Mouse (Mus musculus) lung, postnatal 0 days (tissue): ENCODE measurements around the gene Mfap3. TPM values are rescaled to one million over a fixed set of nuclear protein-coding genes. Genes with fewer than 3 reads are reported as not detected.
"Not testable (repeated sequence)": the region's sequence is repeated elsewhere in the genome, so short reads cannot be mapped to it uniquely, and the experiment has no call there.

Experiments
- ATAC-seq: fragments of 200-750 bp; cut with Nextera tagmentation; 2 replicates; pipeline ENCODE4 v1.8.0; 2017; ENCODE audit warnings: moderate library complexity
- DNase-seq: peaks from one replicate; pipeline ENCODE4 v3.0.0-alpha.2; 2016; ENCODE audit warnings: low spot score
- H3K27ac ChIP-seq: fragments of 300-500 bp; sonication (generic); 2 replicates; pipeline ENCODE4 v1.5.1; 2014; ENCODE audit warnings: antibody characterized with exemption, mild to moderate bottlenecking, low read length, mixed read lengths
- H3K27me3 ChIP-seq: fragments of 300-500 bp; sonication (generic); replicated peaks from 2 replicates; pipeline ENCODE4 v1.6.1; 2014; ENCODE audit warnings: low read length, mixed read lengths; ENCODE audit not compliant: insufficient read depth
- H3K36me3 ChIP-seq: fragments of 300-500 bp; sonication (generic); 2 replicates; pipeline ENCODE4 v1.6.1; 2014; ENCODE audit warnings: low read length, mixed read lengths; ENCODE audit not compliant: insufficient read depth
- H3K4me1 ChIP-seq: fragments of 300-500 bp; sonication (generic); 2 replicates; pipeline ENCODE4 v1.6.1; 2014; ENCODE audit warnings: antibody characterized with exemption, low read depth, low read length, mixed read lengths; ENCODE audit not compliant: insufficient read depth
- H3K4me2 ChIP-seq: fragments of 300-500 bp; sonication (generic); replicated peaks from 2 replicates; pipeline ENCODE4 v1.6.1; 2014; ENCODE audit warnings: low read depth, mild to moderate bottlenecking, low read length, moderate library complexity, mixed read lengths
- H3K4me3 ChIP-seq: fragments of 300-500 bp; sonication (generic); 2 replicates; pipeline ENCODE4 v1.5.1; 2014; ENCODE audit warnings: low read depth, low read length
- H3K9ac ChIP-seq: fragments of 300-500 bp; sonication (generic); replicated peaks from 2 replicates; pipeline ENCODE4 v1.6.1; 2014; ENCODE audit warnings: low read depth, mild to moderate bottlenecking
- H3K9me3 ChIP-seq: fragments of 300-500 bp; sonication (generic); 2 replicates; pipeline ENCODE4 v1.6.1; 2016; ENCODE audit warnings: low read length, mixed read lengths
- CTCF ChIP-seq: IDR thresholded peaks from 2 replicates; pipeline ENCODE4 v1.5.1; 2016; ENCODE audit warnings: antibody characterized with exemption, mild to moderate bottlenecking
- EP300 ChIP-seq: IDR thresholded peaks from 2 replicates; pipeline ENCODE4 v1.6.1; 2016; ENCODE audit warnings: antibody characterized with exemption, mild to moderate bottlenecking, control low read depth
- WGBS: fragments of 180-500 bp; shearing (Covaris S2); extraction: QIAGEN DNeasy Blood & Tissue Kit; methylation state at CpG from one replicate; pipeline ENCODE4 v1.1.7; 2014; 5-methylcytosine and 5-hydroxymethylcytosine counted together
- polyA plus RNA-seq: library from polyadenylated mRNA; unstranded; fragments of >200 nt; fragmentation: Nextera tagmentation; extraction: Ambion mirVana; gene quantifications from 2 replicates; pipeline ENCODE4 v1.2.1, GENCODE M21; 2015

The Mfap3 gene
- polyA plus RNA-seq, 1 experiment from 2014 or later = 36.4 TPM

GRCm38 (mm10) chr11:57551016-57551415 lies 32.6 kb downstream of the Mfap3 start:
- ATAC-seq (no peak), DNase-seq (no peak)
- 78% methylated on average over 8 of the region's 8 CpGs for WGBS

DNA sequence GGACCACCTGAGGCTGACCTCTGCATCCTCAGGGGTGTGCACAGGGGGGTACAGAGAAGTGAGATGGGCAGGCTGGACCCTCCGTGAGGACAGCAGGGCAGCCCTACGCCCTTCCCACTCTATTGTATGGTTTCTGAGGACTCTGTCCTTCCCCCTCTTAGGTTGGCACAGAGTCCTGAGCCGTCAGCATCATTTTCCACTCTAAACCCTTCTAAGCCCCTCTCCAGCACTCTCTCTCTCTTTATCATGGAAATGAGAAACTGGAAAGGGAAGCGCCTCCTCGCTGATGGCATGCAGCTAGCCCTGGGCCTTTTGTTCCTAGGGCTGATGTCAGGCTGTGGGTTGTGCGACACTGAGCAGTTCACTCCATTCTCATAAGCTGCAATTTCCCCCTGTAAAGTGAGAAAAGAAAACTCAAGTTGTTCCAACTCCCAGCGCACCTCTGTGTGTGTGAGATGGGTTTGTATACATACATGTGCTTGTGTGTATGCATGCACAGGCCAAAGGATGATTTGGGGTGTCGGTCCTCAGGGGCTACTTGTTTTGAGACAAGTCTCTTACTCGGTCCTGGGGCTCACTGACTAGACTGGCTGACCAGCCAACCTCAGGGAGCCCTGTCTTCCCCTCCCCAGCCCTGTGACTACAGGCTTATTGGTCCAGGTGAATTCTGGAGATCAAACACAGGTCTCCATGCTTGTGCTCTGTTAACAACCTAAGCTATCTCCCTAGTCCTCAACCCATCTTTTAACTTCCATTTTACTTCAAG lies 34.7 kb downstream of the Mfap3 start:
- TF ChIP-seq EP300 (no peak), CTCF (no peak)
- H3K9ac ChIP-seq = no peak overlapping the region
- H3K4me1 ChIP-seq = no peaks in the 10 kb centered on the region
- ATAC-seq = no peak
- DNase-seq = no peak
- no peak overlapping the region for H3K27ac ChIP-seq
- no peaks in the 10 kb centered on the region for H3K27me3 ChIP-seq
- 67% methylated on average over 9 of the region's 9 CpGs for WGBS
- no peaks in the 10 kb centered on the region for H3K9me3 ChIP-seq
- no peak overlapping the region for H3K4me3 ChIP-seq
- no peaks in the 10 kb centered on the region for H3K36me3 ChIP-seq
- no peak overlapping the region for H3K4me2 ChIP-seq

More at GRCm38 (mm10) chr11:57551016-57551415, 32.6 kb downstream of the Mfap3 start:
- Histone ChIP-seq H3K4me1 (no peaks in the 10 kb centered on the region), H3K36me3 (no peaks in the 10 kb centered on the region), H3K4me2 (no peak overlapping the region), H3K9me3 (no peaks in the 10 kb centered on the region), H3K9ac (no peak overlapping the region), H3K27ac (no peak overlapping the region), H3K27me3 (no peaks in the 10 kb centered on the region), H3K4me3 (no peak overlapping the region)
- TF ChIP-seq EP300 (no peak), CTCF (no peak)

DNA sequence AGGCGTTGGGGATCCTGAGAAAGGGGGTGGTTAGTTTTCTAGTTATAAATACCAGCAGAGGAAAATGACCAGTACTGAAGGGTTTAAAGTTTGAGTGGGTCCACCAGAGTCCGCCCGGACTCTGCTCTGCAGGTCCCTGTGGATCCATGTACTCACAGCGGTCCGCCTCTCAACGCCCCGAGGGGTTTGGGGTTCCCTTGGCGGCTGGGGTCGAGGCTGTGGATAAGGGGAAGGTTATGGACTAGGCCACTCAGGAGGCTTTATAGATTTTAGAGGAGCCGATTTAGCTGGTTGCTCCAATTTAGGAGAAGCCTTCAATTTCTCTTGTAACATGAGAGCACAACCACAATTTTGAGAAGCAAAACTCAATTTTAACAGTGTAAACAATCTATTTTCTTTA lies 39.5 kb downstream of the Mfap3 start:
- not testable (repeated sequence) for H3K4me1 ChIP-seq, H3K36me3 ChIP-seq, H3K9me3 ChIP-seq, ATAC-seq, H3K4me3 ChIP-seq, H3K9ac ChIP-seq, H3K27ac ChIP-seq, H3K27me3 ChIP-seq, H3K4me2 ChIP-seq, DNase-seq
- WGBS = 97% methylated on average over 6 of the region's 10 CpGs

DNA sequence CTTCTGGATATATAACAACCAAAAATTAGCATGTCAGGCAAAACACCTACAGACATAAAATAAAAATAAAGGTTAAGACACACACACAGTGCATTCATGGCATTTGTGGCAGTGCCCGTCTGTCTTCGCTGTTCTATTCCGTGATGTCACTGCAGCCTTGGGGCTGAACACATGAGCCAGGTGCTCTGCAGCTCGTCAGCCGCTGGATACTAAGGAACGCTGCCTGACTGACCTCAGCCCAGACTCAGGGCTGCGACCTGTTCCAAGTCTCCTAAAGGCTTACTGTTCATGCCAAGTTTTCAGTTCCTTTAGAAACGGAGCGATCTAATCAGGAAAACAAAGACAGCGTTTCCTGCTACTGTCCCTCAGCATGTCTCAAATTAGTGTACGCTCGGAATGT lies 46.1 kb downstream of the Mfap3 start:
- Histone ChIP-seq H3K36me3 (no peaks in the 10 kb centered on the region), H3K27ac (no peak overlapping the region), H3K27me3 (0 out of 2 replicates have a peak, but pooled peaks cover 3% of the 10 kb centered on the region), H3K9ac (no peak overlapping the region), H3K4me1 (no peaks in the 10 kb centered on the region), H3K9me3 (peaks cover 3% of the 10 kb centered on the region; the same call in 1 of the 2 replicates), H3K4me2 (no peak overlapping the region), H3K4me3 (no peak overlapping the region)
- 0 out of 2 replicates have a peak, but pooled peaks have one; percentile 25 for TF ChIP-seq EP300
- no peak for TF ChIP-seq CTCF
- WGBS = 56% methylated on average over 12 of the region's 12 CpGs
- ATAC-seq (no peak), DNase-seq (peak; percentile 50)

DNA sequence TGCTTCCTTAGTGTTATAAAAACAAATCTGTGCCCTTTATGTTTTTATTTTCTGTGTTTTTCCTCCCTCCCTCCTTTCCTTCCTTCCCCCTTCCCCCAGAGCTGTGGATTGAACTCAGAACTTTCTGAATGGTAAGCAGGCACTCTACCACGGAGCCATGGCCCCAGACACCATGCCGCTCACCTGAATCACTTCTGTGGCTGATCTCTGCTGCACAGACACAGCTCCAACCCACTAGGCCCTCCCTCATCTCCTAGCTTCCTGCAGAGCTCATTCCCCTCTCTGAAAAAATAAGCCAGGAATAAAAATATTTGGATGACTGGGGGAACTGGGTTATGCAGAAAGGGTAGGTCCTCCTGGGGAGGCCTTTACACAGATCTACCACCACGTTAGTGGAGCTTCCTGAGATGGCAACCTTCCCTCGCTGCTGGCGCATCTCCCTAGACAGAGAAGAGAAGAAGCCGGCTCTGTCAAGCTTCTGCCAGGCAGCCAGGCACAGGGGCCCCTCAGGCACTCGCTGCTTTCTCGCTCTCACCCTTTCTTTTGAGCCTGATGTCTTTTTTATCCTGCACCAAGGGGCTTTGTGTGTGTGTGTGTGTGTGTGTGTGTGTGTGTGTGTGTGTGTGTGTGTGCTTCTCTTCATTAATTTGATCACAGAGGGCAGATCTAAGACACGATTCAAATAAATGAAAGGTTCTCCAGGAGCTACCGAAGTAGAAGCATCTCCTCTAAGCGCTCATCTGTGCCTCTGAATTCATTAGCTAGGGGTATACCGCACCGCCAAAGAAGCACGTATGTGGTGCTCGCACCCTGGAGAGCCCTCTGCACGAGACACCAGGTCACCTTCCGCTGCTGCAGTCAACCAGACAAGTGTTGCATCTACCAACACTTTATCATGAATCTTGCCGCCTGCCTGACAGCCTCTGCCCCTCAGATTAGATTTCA lies 47.9 kb downstream of the Mfap3 start:
- TF ChIP-seq CTCF (no peak), EP300 (no peak)
- Histone ChIP-seq H3K27me3 (0 out of 2 replicates have a peak, but pooled peaks cover 7% of the 10 kb centered on the region), H3K4me2 (no peak overlapping the region), H3K4me1 (no peaks in the 10 kb centered on the region), H3K36me3 (no peaks in the 10 kb centered on the region), H3K9me3 (peaks cover 8% of the 10 kb centered on the region; the same call in 1 of the 2 replicates), H3K4me3 (no peak overlapping the region), H3K27ac (no peak overlapping the region), H3K9ac (no peak overlapping the region)
- ATAC-seq (no peak), DNase-seq (no peak)
- WGBS = 41% methylated on average over 16 of the region's 18 CpGs

GRCm38 (mm10) chr11:57568950-57569490 lies 50.6 kb downstream of the Mfap3 start:
- no peak for TF ChIP-seq CTCF
- no peak for TF ChIP-seq EP300
- Histone ChIP-seq H3K27me3 (peaks cover 16% of the 10 kb centered on the region), H3K4me1 (no peaks in the 10 kb centered on the region), H3K9me3 (peaks cover 8% of the 10 kb centered on the region; the same call in 1 of the 2 replicates), H3K4me3 (no peak overlapping the region), H3K27ac (no peak overlapping the region), H3K36me3 (no peaks in the 10 kb centered on the region), H3K9ac (no peak overlapping the region), H3K4me2 (no peak overlapping the region)
- DNase-seq (no peak), ATAC-seq (no peak)
- 85% methylated on average over 2 of the region's 2 CpGs for WGBS
